Mouse (Mus musculus): ENCODE data around the gene Nktr. TPM values are rescaled to one million over a fixed set of nuclear protein-coding genes. Genes with fewer than 3 reads are reported as not detected.

The Nktr gene
- polyA plus RNA-seq, 1 experiment from 2014 or later = 78.2 TPM

- Histone ChIP-seq H3K27ac (no peak overlapping the region), H3K4me3 (replicated peaks) (no peak overlapping the region), H3K36me3 (replicated peaks) (peaks cover 15% of the 10 kb centered on the region; the same call in 1 of the 2 replicates), H3K9me3 (no peaks in the 10 kb centered on the region), H3K27me3 (0 out of 2 replicates have a peak, but pooled peaks cover 5% of the 10 kb centered on the region), H3K4me2 (no peak overlapping the region), H3K9ac (no peak overlapping the region), H3K4me1 (peaks cover 36% of the 10 kb centered on the region)
- whole genome bisulfite sequencing = 69% methylated on average over 7 of the region's 7 CpGs
- no peak for ATAC-seq (ENCODE audit: low FRiP score)
Observed at GRCm38 (mm10) chr9:121708506-121709486, 10.2 kb upstream of the Nktr start.

GRCm38 (mm10) chr9:121709898-121710583, 8.9 kb upstream of the Nktr start, which contains the start of gene Ss18l2:
Gene Ss18l2 (plus strand): TSS chr9:121710329.
- peak; percentile 100 for ATAC-seq (ENCODE audit: low FRiP score)
- Histone ChIP-seq H3K4me2 (peak within 1 kb of the TSS; percentile 85), H3K9me3 (no peaks in the 10 kb centered on the region), H3K27ac (peak within 1 kb of the TSS; percentile 88), H3K36me3 (replicated peaks) (peaks cover 15% of the 10 kb centered on the region; the same call in 1 of the 2 replicates), H3K9ac (peak within 1 kb of the TSS; percentile 88), H3K27me3 (0 out of 2 replicates have a peak, but pooled peaks cover 5% of the 10 kb centered on the region), H3K4me1 (peaks cover 29% of the 10 kb centered on the region), H3K4me3 (replicated peaks) (peak within 1 kb of the TSS; percentile 87)
- WGBS = 5% methylated on average over 37 of the region's 37 CpGs

- H3K4me3 ChIP-seq (replicated peaks) = peak overlapping the region; percentile 87
- H3K27ac ChIP-seq = peak overlapping the region; percentile 88
- peaks cover 15% of the 10 kb centered on the region; the same call in 1 of the 2 replicates for H3K36me3 ChIP-seq (replicated peaks)
- peak; percentile 30 for ATAC-seq (ENCODE audit: low FRiP score)
- H3K9ac ChIP-seq = peak overlapping the region; percentile 88
- peak overlapping the region; percentile 85 for H3K4me2 ChIP-seq
- 0 out of 2 replicates have a peak, but pooled peaks cover 5% of the 10 kb centered on the region for H3K27me3 ChIP-seq
- no peaks in the 10 kb centered on the region for H3K9me3 ChIP-seq
- WGBS = under 1% methylated on average over 18 of the region's 18 CpGs
- peaks cover 24% of the 10 kb centered on the region for H3K4me1 ChIP-seq
Observed at GRCm38 (mm10) chr9:121710584-121710975, 8.4 kb upstream of the Nktr start.

- Histone ChIP-seq H3K36me3 (replicated peaks) (peaks cover 15% of the 10 kb centered on the region; the same call in 1 of the 2 replicates), H3K4me1 (peaks cover 16% of the 10 kb centered on the region), H3K4me2 (no peak overlapping the region), H3K27me3 (no peaks in the 10 kb centered on the region), H3K27ac (no peak overlapping the region), H3K9me3 (no peaks in the 10 kb centered on the region), H3K4me3 (replicated peaks) (no peak overlapping the region), H3K9ac (no peak overlapping the region)
- ATAC-seq (ENCODE audit: low FRiP score) = no peak
- WGBS = 88% methylated on average over 2 of the region's 2 CpGs
Observed at GRCm38 (mm10) chr9:121717048-121717447, 1.9 kb upstream of the Nktr start.

- H3K36me3 ChIP-seq (replicated peaks) = peaks cover 5% of the 10 kb centered on the region; the same call in 1 of the 2 replicates
- H3K9me3 ChIP-seq = no peaks in the 10 kb centered on the region
- H3K4me3 ChIP-seq (replicated peaks) = peak overlapping the region; percentile 97
- WGBS = 64% methylated on average over 15 of the region's 15 CpGs
- peaks cover 13% of the 10 kb centered on the region for H3K4me1 ChIP-seq
- peak overlapping the region; percentile 96 for H3K27ac ChIP-seq
- peak overlapping the region; percentile 84 for H3K4me2 ChIP-seq
- H3K9ac ChIP-seq = peak overlapping the region; percentile 97
- no peaks in the 10 kb centered on the region for H3K27me3 ChIP-seq
- peak; percentile 5; the same call in 1 of the 2 replicates for ATAC-seq (ENCODE audit: low FRiP score)
Observed at GRCm38 (mm10) chr9:121718070-121718705, 781 bp upstream of the Nktr start.

- no peaks in the 10 kb centered on the region for H3K36me3 ChIP-seq (replicated peaks)
- peaks cover 13% of the 10 kb centered on the region for H3K4me1 ChIP-seq
- no peaks in the 10 kb centered on the region for H3K9me3 ChIP-seq
- peak; percentile 70 for ATAC-seq (ENCODE audit: low FRiP score)
- H3K4me2 ChIP-seq = peak overlapping the region; percentile 84
- under 1% methylated on average over 66 of the region's 87 CpGs for WGBS
- H3K4me3 ChIP-seq (replicated peaks) = peak overlapping the region; percentile 97
- H3K9ac ChIP-seq = peak overlapping the region; percentile 97
- no peaks in the 10 kb centered on the region for H3K27me3 ChIP-seq
- peak overlapping the region; percentile 96 for H3K27ac ChIP-seq
Observed at GRCm38 (mm10) chr9:121719347-121720331, 670 bp downstream of the Nktr start.

- no peak for ATAC-seq (ENCODE audit: low FRiP score)
- peaks cover 49% of the 10 kb centered on the region for H3K36me3 ChIP-seq (replicated peaks)
- no peaks in the 10 kb centered on the region for H3K4me1 ChIP-seq
- no peaks in the 10 kb centered on the region for H3K27me3 ChIP-seq
- H3K9ac ChIP-seq = no peak overlapping the region
- H3K9me3 ChIP-seq = no peaks in the 10 kb centered on the region
- H3K27ac ChIP-seq = no peak overlapping the region
- 92% methylated on average over 6 of the region's 6 CpGs for WGBS
- H3K4me3 ChIP-seq (replicated peaks) = no peak overlapping the region
- no peak overlapping the region for H3K4me2 ChIP-seq
Observed at GRCm38 (mm10) chr9:121740490-121740889, 21.5 kb downstream of the Nktr start.

GRCm38 (mm10) chr9:121741168-121741567, 22.2 kb downstream of the Nktr start:
- H3K4me3 ChIP-seq (replicated peaks) = no peak overlapping the region
- H3K9me3 ChIP-seq = no peaks in the 10 kb centered on the region
- no peaks in the 10 kb centered on the region for H3K27me3 ChIP-seq
- H3K4me1 ChIP-seq = no peaks in the 10 kb centered on the region
- H3K4me2 ChIP-seq = no peak overlapping the region
- 95% methylated on average over 3 of the region's 3 CpGs for WGBS
- ATAC-seq (ENCODE audit: low FRiP score) = no peak
- no peak overlapping the region for H3K9ac ChIP-seq
- no peak overlapping the region for H3K27ac ChIP-seq
- H3K36me3 ChIP-seq (replicated peaks) = peaks cover 50% of the 10 kb centered on the region

- ATAC-seq (ENCODE audit: low FRiP score) = no peak
- Histone ChIP-seq H3K4me2 (no peak overlapping the region), H3K27ac (no peak overlapping the region), H3K36me3 (replicated peaks) (peaks cover 75% of the 10 kb centered on the region), H3K27me3 (no peaks in the 10 kb centered on the region), H3K4me1 (no peaks in the 10 kb centered on the region), H3K9me3 (no peaks in the 10 kb centered on the region), H3K4me3 (replicated peaks) (no peak overlapping the region), H3K9ac (no peak overlapping the region)
- WGBS = 91% methylated on average over 8 of the region's 8 CpGs
Observed at GRCm38 (mm10) chr9:121744051-121744450, 25.1 kb downstream of the Nktr start.

- H3K27me3 ChIP-seq = no peaks in the 10 kb centered on the region
- peaks cover 87% of the 10 kb centered on the region for H3K36me3 ChIP-seq (replicated peaks)
- no peak for ATAC-seq (ENCODE audit: low FRiP score)
- WGBS = 96% methylated on average over 9 of the region's 9 CpGs
- no peak overlapping the region for H3K4me3 ChIP-seq (replicated peaks)
- H3K9ac ChIP-seq = no peak overlapping the region
- H3K4me1 ChIP-seq = peaks cover 4% of the 10 kb centered on the region
- H3K4me2 ChIP-seq = no peak overlapping the region
- H3K9me3 ChIP-seq = no peaks in the 10 kb centered on the region
- H3K27ac ChIP-seq = no peak overlapping the region
Observed at GRCm38 (mm10) chr9:121752774-121753173, 33.8 kb downstream of the Nktr start.

- Histone ChIP-seq H3K27ac (no peak overlapping the region), H3K27me3 (no peaks in the 10 kb centered on the region), H3K36me3 (replicated peaks) (peaks cover 68% of the 10 kb centered on the region), H3K9me3 (no peaks in the 10 kb centered on the region), H3K9ac (no peak overlapping the region), H3K4me2 (no peak overlapping the region), H3K4me1 (peaks cover 19% of the 10 kb centered on the region), H3K4me3 (replicated peaks) (no peak overlapping the region)
- no peak for ATAC-seq (ENCODE audit: low FRiP score)
- WGBS = 88% methylated on average over 3 of the region's 3 CpGs
Observed at GRCm38 (mm10) chr9:121754624-121755023, 35.7 kb downstream of the Nktr start.
